Mouse (Mus musculus): ENCODE data around the gene Frmd8. TPM values are rescaled to one million over a fixed set of nuclear protein-coding genes. Genes with fewer than 3 reads are reported as not detected.

Gene Frmd8
- polyA plus RNA-seq, 1 experiment from 2014 or later: 24.0 TPM

GRCm38 (mm10) chr19:5871683-5872082, 3.4 kb downstream of the Frmd8 start:
- 48% methylated on average over 6 of the region's 6 CpGs for WGBS
- no peak overlapping the region for H3K27ac ChIP-seq (ENCODE audit: low read depth, low read length)
- no peaks in the 10 kb centered on the region for H3K27me3 ChIP-seq (replicated peaks; ENCODE audit: control insufficient read depth, insufficient read depth, low read length)
- H3K36me3 ChIP-seq (ENCODE audit: control insufficient read depth, insufficient read depth): peaks cover 26% of the 10 kb centered on the region; the same call in 1 of the 2 replicates
- H3K4me1 ChIP-seq (replicated peaks; ENCODE audit: control insufficient read depth, insufficient read depth, low read length): 0 out of 2 replicates have a peak, but pooled peaks cover 2% of the 10 kb centered on the region
- H3K9ac ChIP-seq (ENCODE audit: low read depth, low read length): no peak overlapping the region
- H3K9me3 ChIP-seq (ENCODE audit: control insufficient read depth): no peaks in the 10 kb centered on the region
- H3K4me3 ChIP-seq (ENCODE audit: low read depth, low read length): no peak overlapping the region
- H3K4me2 ChIP-seq (replicated peaks; ENCODE audit: low read depth): peak overlapping the region; percentile 4; the same call in 1 of the 2 replicates
- TF ChIP-seq CTCF (IDR thresholded peaks at IDR 0.05; ENCODE audit: low read depth): no peak
- ATAC-seq: no peak

GRCm38 (mm10) chr19:5871273-5871672, 3.8 kb downstream of the Frmd8 start:
- ATAC-seq: no peak
- H3K4me3 ChIP-seq (ENCODE audit: low read depth, low read length): no peak overlapping the region
- H3K27me3 ChIP-seq (replicated peaks; ENCODE audit: control insufficient read depth, insufficient read depth, low read length): no peaks in the 10 kb centered on the region
- peaks cover 26% of the 10 kb centered on the region; the same call in 1 of the 2 replicates for H3K36me3 ChIP-seq (ENCODE audit: control insufficient read depth, insufficient read depth)
- H3K4me2 ChIP-seq (replicated peaks; ENCODE audit: low read depth): peak overlapping the region; percentile 4; the same call in 1 of the 2 replicates
- H3K4me1 ChIP-seq (replicated peaks; ENCODE audit: control insufficient read depth, insufficient read depth, low read length): 0 out of 2 replicates have a peak, but pooled peaks cover 2% of the 10 kb centered on the region
- TF ChIP-seq CTCF (IDR thresholded peaks at IDR 0.05; ENCODE audit: low read depth): no peak
- no peak overlapping the region for H3K9ac ChIP-seq (ENCODE audit: low read depth, low read length)
- H3K27ac ChIP-seq (ENCODE audit: low read depth, low read length): no peak overlapping the region
- no peaks in the 10 kb centered on the region for H3K9me3 ChIP-seq (ENCODE audit: control insufficient read depth)
- WGBS: 43% methylated on average over 5 of the region's 7 CpGs

DNA sequence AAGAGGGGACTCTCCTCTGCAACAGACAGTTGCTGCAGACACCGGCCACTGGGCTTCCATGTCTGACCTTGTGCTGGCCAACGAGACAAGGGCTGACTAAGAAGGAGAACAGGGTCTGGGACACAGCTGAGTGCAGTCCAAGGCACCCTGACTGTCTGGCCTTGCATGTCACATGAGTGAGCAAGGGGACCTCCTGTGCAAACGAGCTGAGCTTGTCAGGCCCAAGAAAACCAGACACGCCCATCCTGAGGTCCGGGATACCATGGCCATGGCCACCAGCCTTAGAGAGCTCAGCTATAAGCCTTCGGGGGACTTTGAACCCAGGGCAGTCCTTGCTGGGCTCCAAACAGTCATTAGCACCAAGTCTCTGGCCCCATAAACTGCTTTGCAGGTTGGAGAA, 7.0 kb downstream of the Frmd8 start:
- Histone ChIP-seq H3K27me3 (replicated peaks; ENCODE audit: control insufficient read depth, insufficient read depth, low read length) (no peaks in the 10 kb centered on the region), H3K9ac (ENCODE audit: low read depth, low read length) (no peak overlapping the region), H3K4me1 (replicated peaks; ENCODE audit: control insufficient read depth, insufficient read depth, low read length) (no peaks in the 10 kb centered on the region), H3K4me2 (replicated peaks; ENCODE audit: low read depth) (no peak overlapping the region), H3K27ac (ENCODE audit: low read depth, low read length) (0 out of 2 replicates have a peak overlapping the region, but pooled peaks have one; percentile 28), H3K36me3 (ENCODE audit: control insufficient read depth, insufficient read depth) (peaks cover 52% of the 10 kb centered on the region), H3K4me3 (ENCODE audit: low read depth, low read length) (no peak overlapping the region), H3K9me3 (ENCODE audit: control insufficient read depth) (no peaks in the 10 kb centered on the region)
- WGBS: 48% methylated on average over 6 of the region's 6 CpGs
- no peak for TF ChIP-seq CTCF (IDR thresholded peaks at IDR 0.05; ENCODE audit: low read depth)
- peak; percentile 63 for ATAC-seq

- no peak overlapping the region for H3K9ac ChIP-seq (ENCODE audit: low read depth, low read length)
- ATAC-seq: no peak
- no peak for TF ChIP-seq CTCF (IDR thresholded peaks at IDR 0.05; ENCODE audit: low read depth)
- no peaks in the 10 kb centered on the region for H3K9me3 ChIP-seq (ENCODE audit: control insufficient read depth)
- H3K4me2 ChIP-seq (replicated peaks; ENCODE audit: low read depth): no peak overlapping the region
- 91% methylated on average over 20 of the region's 20 CpGs for WGBS
- no peak overlapping the region for H3K4me3 ChIP-seq (ENCODE audit: low read depth, low read length)
- no peaks in the 10 kb centered on the region for H3K4me1 ChIP-seq (replicated peaks; ENCODE audit: control insufficient read depth, insufficient read depth, low read length)
- H3K36me3 ChIP-seq (ENCODE audit: control insufficient read depth, insufficient read depth): peaks cover 67% of the 10 kb centered on the region
- H3K27me3 ChIP-seq (replicated peaks; ENCODE audit: control insufficient read depth, insufficient read depth, low read length): no peaks in the 10 kb centered on the region
- no peak overlapping the region for H3K27ac ChIP-seq (ENCODE audit: low read depth, low read length)
Observed at GRCm38 (mm10) chr19:5864710-5865398, 10.2 kb downstream of the Frmd8 start.

DNA sequence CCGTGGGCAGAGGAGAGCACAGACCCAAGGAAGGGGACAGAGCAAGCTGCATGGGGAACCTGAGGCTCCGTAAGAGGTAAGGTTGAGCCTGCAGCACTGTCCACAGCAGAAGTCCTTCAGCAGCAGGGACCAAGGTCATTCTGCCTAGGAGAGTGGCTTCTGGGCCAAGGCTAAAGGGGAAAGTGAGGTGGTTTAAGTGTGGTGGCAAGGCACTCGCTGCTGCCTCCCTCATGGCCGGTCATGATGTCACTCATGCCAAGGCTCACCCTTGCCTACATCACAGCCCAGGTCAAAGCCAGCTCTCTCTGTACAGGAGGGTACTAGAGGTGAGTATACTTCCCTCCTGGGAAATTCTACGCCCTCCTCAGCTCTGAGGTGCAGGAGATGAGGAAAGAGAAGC, 11.3 kb downstream of the Frmd8 start:
- no peaks in the 10 kb centered on the region for H3K9me3 ChIP-seq (ENCODE audit: control insufficient read depth)
- peaks cover 67% of the 10 kb centered on the region for H3K36me3 ChIP-seq (ENCODE audit: control insufficient read depth, insufficient read depth)
- 97% methylated on average over 5 of the region's 5 CpGs for WGBS
- H3K4me2 ChIP-seq (replicated peaks; ENCODE audit: low read depth): no peak overlapping the region
- no peak for ATAC-seq
- H3K4me3 ChIP-seq (ENCODE audit: low read depth, low read length): no peak overlapping the region
- no peak overlapping the region for H3K27ac ChIP-seq (ENCODE audit: low read depth, low read length)
- no peaks in the 10 kb centered on the region for H3K4me1 ChIP-seq (replicated peaks; ENCODE audit: control insufficient read depth, insufficient read depth, low read length)
- H3K9ac ChIP-seq (ENCODE audit: low read depth, low read length): no peak overlapping the region
- H3K27me3 ChIP-seq (replicated peaks; ENCODE audit: control insufficient read depth, insufficient read depth, low read length): no peaks in the 10 kb centered on the region
- TF ChIP-seq CTCF (IDR thresholded peaks at IDR 0.05; ENCODE audit: low read depth): no peak

DNA sequence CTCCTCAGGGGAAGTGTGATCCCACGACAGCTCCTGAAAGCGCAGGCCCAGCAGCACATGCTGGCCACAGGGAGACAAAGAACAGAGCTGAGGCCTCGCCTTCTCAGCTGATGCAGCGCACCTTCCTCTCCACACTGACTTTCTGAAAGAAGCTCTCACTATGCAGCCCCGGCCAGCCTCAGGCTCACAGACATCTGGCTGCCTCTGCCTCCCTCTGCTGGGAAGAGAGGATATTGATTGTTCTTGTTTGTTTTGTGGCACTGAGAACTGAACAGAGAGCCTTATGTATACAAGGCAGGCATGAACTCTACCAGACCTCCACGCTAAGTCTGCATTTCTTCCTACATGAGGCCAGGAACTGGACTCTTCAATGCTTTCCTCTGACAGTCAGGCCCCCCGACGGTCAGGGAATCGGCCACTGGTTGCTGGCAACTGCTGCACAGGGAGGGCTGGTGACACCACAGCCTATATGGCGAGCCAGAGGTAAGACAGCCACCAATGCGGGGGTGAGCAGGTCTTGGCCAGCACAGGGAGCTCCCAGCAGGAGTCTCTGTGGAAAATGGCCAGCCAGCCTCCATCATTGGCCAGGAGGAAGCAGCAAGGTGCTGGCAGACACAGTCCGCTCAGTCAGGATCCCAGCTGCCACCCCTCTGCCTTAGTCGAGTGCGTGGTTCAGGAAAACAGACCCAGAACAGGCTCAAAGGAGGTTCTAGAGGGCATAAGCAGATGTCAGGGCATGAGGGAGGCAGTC, 12.6 kb downstream of the Frmd8 start:
- peak; percentile 34; the same call in 1 of the 2 replicates for TF ChIP-seq CTCF (IDR thresholded peaks at IDR 0.05; ENCODE audit: low read depth)
- Histone ChIP-seq H3K27ac (ENCODE audit: low read depth, low read length) (peak overlapping the region; percentile 50), H3K4me2 (replicated peaks; ENCODE audit: low read depth) (no peak overlapping the region), H3K9ac (ENCODE audit: low read depth, low read length) (no peak overlapping the region), H3K9me3 (ENCODE audit: control insufficient read depth) (no peaks in the 10 kb centered on the region), H3K4me3 (ENCODE audit: low read depth, low read length) (no peak overlapping the region), H3K36me3 (ENCODE audit: control insufficient read depth, insufficient read depth) (peaks cover 75% of the 10 kb centered on the region), H3K4me1 (replicated peaks; ENCODE audit: control insufficient read depth, insufficient read depth, low read length) (no peaks in the 10 kb centered on the region), H3K27me3 (replicated peaks; ENCODE audit: control insufficient read depth, insufficient read depth, low read length) (no peaks in the 10 kb centered on the region)
- WGBS: 96% methylated on average over 14 of the region's 14 CpGs
- no peak for ATAC-seq
